Mouse (Mus musculus) ES-CJ7 (cell line): Measurements from ENCODE around the gene Cdc42se2.
A peak's percentile ranks its signal among the peaks of the same experiment; 100 is the strongest.

ENCODE experiments used
- DNase-seq: peaks from one replicate; pipeline ENCODE4 v3.0.0; 2011; ENCODE audit warnings: low read depth, low spot score

The Cdc42se2 gene

DNA sequence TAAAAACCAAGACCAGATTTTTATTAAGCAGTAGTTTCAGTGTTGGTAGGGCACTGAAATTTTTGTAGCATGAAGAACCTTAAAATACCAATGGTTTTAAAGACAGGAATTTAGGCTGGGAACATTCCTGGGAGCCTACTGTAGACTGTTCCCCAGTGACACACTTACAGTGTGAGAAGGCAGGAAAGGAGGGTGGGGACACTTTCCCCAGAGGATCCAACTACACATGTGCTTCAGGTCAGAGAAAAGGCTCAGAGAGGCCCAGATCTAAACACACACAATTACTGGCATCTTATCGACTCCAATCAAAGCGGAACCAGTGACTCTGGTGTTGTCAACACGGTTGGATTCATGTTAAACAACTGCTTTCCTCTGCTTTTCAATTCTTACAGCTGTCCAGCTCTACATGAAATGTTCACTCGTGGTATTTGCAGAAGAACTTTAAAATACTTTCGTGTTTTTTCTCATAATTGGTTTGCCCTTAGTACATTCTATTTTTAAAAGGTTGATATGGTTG lies 32.3 kb downstream of the Cdc42se2 start:
- DNase-seq: no peak

GRCm38 (mm10) chr11:54754301-54755147 lies 33.0 kb downstream of the Cdc42se2 start:
- no peak for DNase-seq

DNA sequence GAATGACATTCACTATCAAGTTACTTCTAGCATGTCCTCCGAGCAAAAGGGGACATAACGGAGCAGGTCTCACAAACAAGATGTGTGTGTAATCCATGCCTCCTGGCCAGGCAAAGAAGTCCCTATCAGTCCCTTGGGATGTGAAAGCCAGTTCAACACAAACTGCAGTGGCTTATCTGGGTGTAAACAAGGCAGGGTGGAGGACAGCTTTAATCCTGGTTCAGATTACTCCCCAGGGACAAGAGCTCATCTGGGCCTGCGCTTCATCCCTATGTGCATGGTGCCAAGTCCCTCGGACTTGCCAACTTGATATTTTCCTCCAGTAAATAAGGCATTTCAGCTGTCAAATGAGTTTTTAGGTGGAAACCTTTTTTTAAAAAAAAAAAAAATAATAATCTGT lies 36.0 kb downstream of the Cdc42se2 start:
- no peak for DNase-seq

- DNase-seq: no peak
Observed at GRCm38 (mm10) chr11:54748891-54749290, 38.6 kb downstream of the Cdc42se2 start.

GRCm38 (mm10) chr11:54744231-54744630 lies 43.2 kb downstream of the Cdc42se2 start:
- DNase-seq: no peak

DNA sequence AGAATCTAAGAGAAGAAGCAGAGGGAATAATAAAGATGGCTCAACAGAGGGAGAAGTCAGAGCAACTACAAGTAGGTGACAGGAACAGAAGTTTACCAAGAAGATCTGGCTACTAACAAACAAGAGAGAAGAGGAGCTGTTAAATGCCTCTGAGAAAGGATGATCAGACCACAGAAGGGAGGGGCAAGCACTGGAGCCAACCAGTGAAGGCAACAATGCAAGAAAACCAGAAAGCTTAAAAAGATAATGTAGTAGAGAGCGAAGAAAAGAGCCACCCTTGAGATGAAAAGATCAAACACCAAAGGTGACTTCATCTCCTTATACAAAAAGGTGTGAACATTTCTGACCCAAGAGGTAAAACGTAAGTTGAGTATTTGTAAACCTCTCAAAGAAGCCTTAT lies 46.1 kb downstream of the Cdc42se2 start:
- DNase-seq: no peak

DNA sequence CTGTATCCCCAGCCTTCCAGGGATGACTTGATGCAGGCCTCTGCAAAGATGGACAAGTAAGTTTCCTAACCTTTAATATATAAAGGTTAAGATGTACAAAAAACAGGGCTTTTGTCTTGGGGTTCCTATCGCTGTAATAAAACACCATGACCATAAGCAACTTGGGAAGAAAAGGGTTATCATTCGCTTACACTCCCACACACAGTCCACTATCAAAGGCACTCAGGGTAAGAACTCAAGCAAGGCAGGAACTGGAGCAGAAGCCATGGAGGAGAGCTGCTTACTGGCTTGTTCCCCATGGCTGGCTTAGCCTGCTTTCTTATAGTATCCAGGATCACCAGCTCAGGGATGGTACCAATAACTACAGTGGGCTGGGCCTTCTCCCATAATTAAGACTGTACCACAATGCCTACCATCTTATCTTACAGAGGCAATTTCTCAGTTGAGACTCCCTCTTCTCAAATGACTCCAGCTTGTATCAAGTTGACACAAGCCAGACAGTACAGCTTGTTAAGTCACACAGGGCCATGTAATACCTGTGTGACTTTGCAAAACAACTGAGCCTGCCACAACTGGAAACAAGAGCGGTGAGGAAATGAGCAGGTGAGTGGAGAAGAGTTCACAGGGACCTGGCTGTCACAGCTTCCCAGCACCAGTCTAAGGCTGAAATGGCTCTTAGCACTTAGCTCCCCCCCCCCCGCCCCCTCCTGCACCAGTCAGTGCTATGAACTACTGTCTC lies 48.3 kb downstream of the Cdc42se2 start:
- DNase-seq: no peak

DNA sequence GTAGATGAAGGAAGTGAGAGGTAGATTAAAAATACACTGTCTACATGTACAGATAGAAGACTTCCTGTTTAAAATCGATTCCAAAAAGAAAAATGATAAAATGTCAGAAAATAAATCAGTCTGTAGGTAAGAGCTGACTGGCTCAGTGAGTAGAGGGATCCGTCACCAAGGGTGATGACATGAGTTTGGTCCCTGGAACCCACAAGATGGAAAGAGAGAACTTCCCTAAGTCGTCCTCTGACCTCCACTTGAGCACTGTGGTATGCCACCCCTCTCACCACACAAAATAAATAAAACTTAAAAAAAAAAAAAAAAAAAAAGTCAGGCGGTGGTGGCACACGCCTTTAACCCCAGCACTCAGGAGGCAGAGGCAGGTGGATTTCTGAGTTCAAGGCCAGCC lies 50.6 kb downstream of the Cdc42se2 start:
- no peak for DNase-seq

- DNase-seq: no peak
Observed at GRCm38 (mm10) chr11:54735114-54735513, 52.4 kb downstream of the Cdc42se2 start.

DNA sequence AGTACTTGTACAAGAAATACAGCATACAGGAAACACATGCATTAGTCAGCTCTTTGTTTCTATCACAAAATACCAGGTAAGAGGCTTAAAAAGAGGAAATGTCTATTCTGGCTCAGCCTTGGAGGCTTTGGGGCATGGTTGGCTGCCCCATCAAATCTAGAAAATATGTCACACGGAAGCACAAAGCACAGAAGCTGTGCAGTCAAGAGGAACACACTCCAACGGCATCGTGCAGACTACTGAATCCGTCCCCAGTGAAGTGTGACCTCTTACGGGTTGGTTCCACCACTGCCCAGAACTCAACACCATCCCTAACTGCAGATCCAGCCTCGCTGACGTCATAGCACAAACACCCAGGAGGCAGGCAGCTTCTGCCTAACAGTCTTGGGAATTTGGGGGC lies 53.9 kb downstream of the Cdc42se2 start:
- DNase-seq: no peak

- DNase-seq: no peak
Observed at GRCm38 (mm10) chr11:54731367-54731766, 56.1 kb downstream of the Cdc42se2 start.

DNA sequence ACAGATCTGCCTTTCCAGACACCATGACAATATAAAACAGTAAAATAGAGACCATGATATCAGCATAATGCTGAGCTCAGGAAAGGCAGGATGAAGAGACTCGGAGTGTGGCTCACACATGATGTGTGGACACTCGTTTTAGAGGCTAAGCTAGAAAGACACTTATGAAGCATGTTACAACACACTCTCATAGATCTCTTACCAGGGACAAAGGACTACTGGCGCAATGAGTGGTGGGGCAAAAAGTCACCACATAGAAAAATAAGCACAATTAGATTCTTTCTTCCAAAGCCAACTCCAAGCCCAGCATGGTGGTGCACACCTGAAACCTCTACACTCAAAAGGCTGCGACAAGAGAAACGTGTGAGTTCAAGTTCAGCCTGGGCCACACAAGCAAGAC lies 56.5 kb downstream of the Cdc42se2 start:
- DNase-seq: no peak

GRCm38 (mm10) chr11:54729311-54729710 lies 58.2 kb downstream of the Cdc42se2 start:
- DNase-seq: no peak

- no peak for DNase-seq
Observed at GRCm38 (mm10) chr11:54728371-54728770, 59.1 kb downstream of the Cdc42se2 start.

DNA sequence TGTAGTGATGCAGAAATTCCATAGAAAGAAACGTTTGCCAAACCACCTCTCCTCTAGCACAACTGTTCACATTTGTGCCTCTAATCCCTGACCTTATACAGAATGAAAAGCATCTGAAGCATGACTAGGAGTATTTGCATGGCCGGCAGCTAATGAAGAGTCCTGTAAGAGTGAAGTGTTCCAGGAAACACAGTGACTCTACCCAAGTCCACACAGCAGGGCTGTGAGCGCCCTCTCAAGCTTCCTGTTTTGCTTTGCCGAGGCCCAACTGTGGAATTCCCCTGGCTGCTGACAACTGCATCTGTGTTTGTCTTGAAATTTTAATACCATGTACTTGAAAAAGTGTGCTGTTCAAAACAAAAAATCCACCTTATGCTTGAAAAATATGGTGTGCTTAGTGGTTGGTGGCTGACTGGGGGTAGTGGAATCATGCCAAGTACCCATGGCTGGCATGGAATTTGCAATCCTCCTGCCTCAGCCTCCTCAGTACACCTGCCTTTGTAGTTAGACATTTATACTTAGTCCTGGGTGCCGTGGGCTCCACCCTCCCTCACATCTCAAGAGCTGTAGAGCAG lies 60.1 kb downstream of the Cdc42se2 start:
- no peak for DNase-seq

- DNase-seq: peak; percentile 43
Observed at GRCm38 (mm10) chr11:54726571-54727062, 60.9 kb downstream of the Cdc42se2 start.

DNA sequence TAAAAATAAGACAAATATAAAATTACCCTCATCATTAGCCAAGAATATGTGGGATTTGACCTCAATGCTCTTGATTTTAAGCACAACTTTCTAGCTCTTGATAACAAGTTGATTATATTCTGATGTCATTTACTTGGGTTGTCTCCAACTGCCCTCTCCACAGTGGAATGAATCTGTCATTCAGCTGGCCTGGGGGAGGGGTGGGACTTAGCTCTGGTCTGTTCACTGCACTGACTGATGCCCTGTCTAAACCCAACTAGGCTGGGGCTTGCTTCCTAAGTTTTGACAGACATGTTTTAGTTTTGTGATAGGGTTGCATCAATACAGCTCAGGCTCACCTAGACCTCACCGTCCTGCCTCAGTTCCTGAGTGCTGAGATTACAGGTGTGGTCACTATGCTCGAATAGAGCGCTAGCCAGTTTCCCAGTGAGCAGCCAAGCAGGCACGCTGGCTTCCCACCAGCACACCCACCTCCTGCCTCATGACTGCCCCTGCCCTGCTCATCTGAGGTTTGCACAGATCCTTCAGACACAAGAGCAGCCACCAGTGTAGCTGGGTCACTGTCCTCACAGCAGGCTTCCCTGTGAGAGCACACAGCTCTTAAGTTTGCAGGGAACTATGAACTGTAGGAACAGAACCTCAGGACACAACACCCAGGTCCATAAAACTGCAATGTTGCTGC lies 63.0 kb downstream of the Cdc42se2 start:
- no peak for DNase-seq

- no peak for DNase-seq
Observed at GRCm38 (mm10) chr11:54722057-54722456, 65.4 kb downstream of the Cdc42se2 start.

DNA sequence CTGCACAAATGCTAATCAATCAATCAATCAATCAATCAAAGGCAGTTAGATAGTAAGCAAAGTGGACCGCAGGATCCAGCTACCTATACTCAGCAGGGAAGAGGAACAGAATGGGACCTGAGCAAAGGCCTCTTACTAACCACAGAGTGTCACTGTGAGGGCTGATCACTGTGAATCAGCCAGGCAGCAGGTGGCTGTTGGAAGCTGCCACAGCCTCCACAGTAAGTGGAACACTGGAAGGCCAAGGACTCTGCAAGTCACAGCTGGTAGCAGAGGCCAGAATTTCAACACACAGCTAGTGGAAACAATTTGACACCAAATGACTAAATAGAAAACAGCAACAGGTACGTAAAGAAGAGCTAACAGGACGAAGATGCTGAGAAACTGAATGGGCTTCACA lies 68.9 kb downstream of the Cdc42se2 start:
- DNase-seq: no peak

- no peak for DNase-seq
Observed at GRCm38 (mm10) chr11:54717893-54718292, 69.6 kb downstream of the Cdc42se2 start.

DNA sequence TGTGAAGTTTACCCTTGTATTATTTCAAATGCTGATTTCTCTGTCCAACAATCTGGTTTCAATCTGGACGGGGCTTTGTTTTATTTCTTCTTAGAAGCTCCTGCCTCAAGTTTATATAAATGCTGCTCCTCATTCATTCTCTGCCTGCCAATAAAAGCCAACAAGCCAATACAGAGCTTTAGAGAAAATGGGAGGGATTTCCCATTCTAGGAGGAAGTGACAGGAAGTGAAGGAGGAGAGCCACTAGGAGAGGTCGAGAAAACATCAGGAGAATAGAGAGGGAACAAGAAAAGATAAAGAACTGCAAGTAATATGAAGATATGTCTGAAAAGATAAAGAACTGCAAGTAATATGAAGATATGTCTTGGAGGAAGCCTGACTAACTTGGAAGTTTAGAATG lies 74.6 kb downstream of the Cdc42se2 start:
- no peak for DNase-seq
